Mouse (Mus musculus): ENCODE measurements around the gene Itgb6. TPM values are rescaled to one million over a fixed set of nuclear protein-coding genes. Genes with fewer than 3 reads are reported as not detected.

Itgb6 gene
- polyA plus RNA-seq, 1 experiment from 2014 or later: not detected

DNA sequence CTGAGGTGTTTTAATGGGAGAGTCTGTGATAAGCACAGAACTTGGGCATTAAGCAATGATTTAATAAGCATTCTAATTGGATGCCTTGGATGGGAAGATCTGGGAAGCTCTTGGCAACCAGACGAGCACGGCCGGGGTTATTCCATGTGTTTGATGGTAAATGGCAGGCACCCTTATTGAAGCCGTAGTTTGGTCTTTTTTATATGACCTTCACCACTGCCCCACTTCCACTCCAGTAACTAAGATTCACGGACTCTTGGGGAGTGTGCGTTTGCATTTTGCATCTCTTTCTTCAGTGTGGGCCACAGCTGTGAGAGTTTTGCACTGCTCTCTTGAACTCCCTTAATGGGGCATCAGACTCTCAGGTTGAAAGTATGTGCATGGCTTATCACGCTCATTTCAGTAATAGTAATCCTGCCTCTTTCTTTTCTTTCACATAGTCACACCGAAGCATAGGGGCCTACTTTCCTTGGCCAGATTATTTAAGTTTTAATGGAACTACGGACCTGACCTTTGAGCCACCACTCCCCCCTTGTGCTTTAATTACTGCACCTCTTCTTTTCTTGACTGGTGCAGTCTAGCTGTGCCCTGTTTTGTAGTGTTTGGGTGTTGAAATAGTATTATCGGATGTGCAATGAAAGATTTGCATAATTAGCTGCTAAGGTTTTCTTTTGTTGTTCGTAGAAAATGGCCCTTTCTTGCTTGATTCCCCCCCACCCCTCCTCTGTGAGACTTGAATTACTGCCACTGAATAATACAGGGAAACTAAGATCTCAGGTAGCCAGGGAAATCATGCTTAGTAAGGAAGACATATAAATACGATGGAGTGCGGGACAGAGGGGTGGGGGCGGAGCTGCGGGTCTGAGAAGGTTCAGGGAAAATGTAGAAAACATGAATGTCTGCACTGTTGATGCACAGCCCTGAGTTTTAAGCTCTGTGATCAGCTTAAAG is 109.3 kb downstream of the Itgb6 start:
- ATAC-seq (ENCODE audit: low FRiP score, low TSS enrichment): no peak; the same call in 1 of the 2 replicates
- Histone ChIP-seq H3K4me1 (ENCODE audit: control insufficient read depth, insufficient read depth, low read length) (0 out of 2 replicates have a peak, but pooled peaks cover 6% of the 10 kb centered on the region), H3K27me3 (ENCODE audit: control insufficient read depth, insufficient read depth, low read length) (no peaks in the 10 kb centered on the region), H3K36me3 (ENCODE audit: control insufficient read depth, insufficient read depth, low read length) (no peaks in the 10 kb centered on the region), H3K27ac (replicated peaks; ENCODE audit: low read depth, low read length) (no peak overlapping the region), H3K4me3 (replicated peaks; ENCODE audit: low read depth, low read length) (no peak overlapping the region), H3K9ac (replicated peaks; ENCODE audit: low read length) (no peak overlapping the region), H3K4me2 (ENCODE audit: low read length) (no peak overlapping the region), H3K9me3 (ENCODE audit: control insufficient read depth, low read length) (no peaks in the 10 kb centered on the region)
- no peak for DNase-seq
- WGBS: 45% methylated on average over 15 of the region's 15 CpGs

DNA sequence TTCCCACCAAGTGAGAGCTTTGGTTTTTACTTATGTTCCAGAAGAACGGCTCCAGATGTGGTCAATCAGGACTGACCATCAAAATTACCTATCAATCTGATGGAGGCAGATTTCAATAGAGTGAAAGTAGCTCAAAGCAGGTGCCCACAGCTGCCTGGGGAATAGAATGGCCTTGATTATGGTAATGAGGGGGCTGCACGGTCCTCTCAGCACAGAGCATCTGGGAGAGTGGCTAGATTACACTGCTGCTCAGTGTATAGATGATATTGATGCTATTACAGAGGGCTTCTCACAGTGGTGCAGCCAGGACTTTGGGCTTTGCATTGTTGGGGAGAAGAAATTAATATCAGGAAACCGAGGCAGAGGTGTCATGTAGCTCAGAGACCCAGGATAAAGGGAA is 110.8 kb downstream of the Itgb6 start:
- no peak for ATAC-seq (ENCODE audit: low FRiP score, low TSS enrichment)
- 35% methylated on average over 3 of the region's 3 CpGs for WGBS

DNA sequence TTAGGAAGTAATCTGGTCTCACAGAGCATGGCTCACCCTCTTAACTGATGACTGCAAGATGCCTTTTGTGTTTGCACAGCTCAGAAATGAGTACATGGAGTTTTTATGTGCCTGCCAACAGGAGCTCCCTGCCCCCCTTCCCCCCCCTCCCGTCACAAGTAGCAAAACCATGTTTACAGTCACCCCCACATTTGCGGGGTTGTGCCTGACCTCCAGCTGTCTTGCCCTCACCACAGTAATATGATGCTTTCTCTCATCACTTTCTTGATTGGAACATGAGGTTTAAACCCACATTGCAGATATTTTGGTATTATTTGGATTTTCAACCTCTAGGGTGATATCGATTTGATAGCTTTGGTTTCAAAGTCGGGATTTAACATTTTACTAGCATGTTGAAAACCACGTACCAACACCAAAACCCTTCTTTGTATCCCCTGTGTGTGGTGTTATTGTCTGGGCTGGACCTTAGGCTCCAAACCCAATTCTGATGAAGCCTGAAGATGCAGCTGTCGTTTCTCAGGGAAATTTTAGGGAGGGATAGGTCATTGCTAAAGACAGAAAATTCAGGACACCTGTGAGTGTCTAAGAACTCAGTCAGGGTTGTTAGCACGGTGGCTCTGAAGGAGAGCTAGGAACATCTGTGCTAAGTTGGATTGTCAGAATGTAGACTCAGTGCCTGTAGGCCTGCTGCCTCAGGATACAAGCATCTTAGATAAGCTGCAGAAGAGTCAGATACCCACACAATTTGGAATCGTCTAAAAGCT is 112.8 kb downstream of the Itgb6 start:
- 87% methylated on average over 8 of the region's 8 CpGs for WGBS
- ATAC-seq (ENCODE audit: low FRiP score, low TSS enrichment): no peak
- H3K9ac ChIP-seq (replicated peaks; ENCODE audit: low read length): no peak overlapping the region

More for the DNA sequence above, 110.8 kb downstream of the Itgb6 start:
- no peaks in the 10 kb centered on the region for H3K27me3 ChIP-seq (ENCODE audit: control insufficient read depth, insufficient read depth, low read length)
- DNase-seq: no peak
- H3K4me2 ChIP-seq (ENCODE audit: low read length): no peak overlapping the region
- H3K9ac ChIP-seq (replicated peaks; ENCODE audit: low read length): no peak overlapping the region
- H3K36me3 ChIP-seq (ENCODE audit: control insufficient read depth, insufficient read depth, low read length): no peaks in the 10 kb centered on the region
- H3K4me3 ChIP-seq (replicated peaks; ENCODE audit: low read depth, low read length): no peak overlapping the region
- 0 out of 2 replicates have a peak, but pooled peaks cover 6% of the 10 kb centered on the region for H3K4me1 ChIP-seq (ENCODE audit: control insufficient read depth, insufficient read depth, low read length)
- H3K27ac ChIP-seq (replicated peaks; ENCODE audit: low read depth, low read length): no peak overlapping the region
- no peaks in the 10 kb centered on the region for H3K9me3 ChIP-seq (ENCODE audit: control insufficient read depth, low read length)

DNA sequence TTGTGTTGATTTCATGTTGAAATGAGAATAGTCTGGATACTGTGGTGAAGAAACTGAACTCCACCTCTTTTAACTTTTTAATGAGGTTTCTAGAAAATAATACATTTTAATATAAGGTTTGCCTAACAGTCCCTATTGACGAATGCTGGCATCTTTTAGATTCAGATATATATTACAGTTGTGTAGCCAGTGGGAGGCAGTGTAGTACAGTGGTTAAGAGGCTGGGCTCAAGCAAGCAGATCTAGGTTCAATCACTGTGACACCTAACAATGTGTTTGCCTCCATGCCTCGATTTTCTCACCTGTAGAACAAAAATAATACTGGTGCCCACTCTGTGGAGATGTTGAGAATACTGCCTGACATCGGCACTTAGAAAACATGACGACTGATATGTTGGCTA is 114.5 kb downstream of the Itgb6 start:
- Histone ChIP-seq H3K27me3 (ENCODE audit: control insufficient read depth, insufficient read depth, low read length) (no peaks in the 10 kb centered on the region), H3K36me3 (ENCODE audit: control insufficient read depth, insufficient read depth, low read length) (no peaks in the 10 kb centered on the region), H3K9ac (replicated peaks; ENCODE audit: low read length) (no peak overlapping the region), H3K9me3 (ENCODE audit: control insufficient read depth, low read length) (no peaks in the 10 kb centered on the region), H3K27ac (replicated peaks; ENCODE audit: low read depth, low read length) (no peak overlapping the region), H3K4me2 (ENCODE audit: low read length) (no peak overlapping the region), H3K4me3 (replicated peaks; ENCODE audit: low read depth, low read length) (no peak overlapping the region), H3K4me1 (ENCODE audit: control insufficient read depth, insufficient read depth, low read length) (0 out of 2 replicates have a peak, but pooled peaks cover 3% of the 10 kb centered on the region)
- no peak for DNase-seq
- WGBS: 84% methylated on average over 4 of the region's 4 CpGs
- no peak for ATAC-seq (ENCODE audit: low FRiP score, low TSS enrichment)

More for the DNA sequence above, 112.8 kb downstream of the Itgb6 start:
- 0 out of 2 replicates have a peak, but pooled peaks cover 6% of the 10 kb centered on the region for H3K4me1 ChIP-seq (ENCODE audit: control insufficient read depth, insufficient read depth, low read length)
- no peak overlapping the region for H3K27ac ChIP-seq (replicated peaks; ENCODE audit: low read depth, low read length)
- H3K4me3 ChIP-seq (replicated peaks; ENCODE audit: low read depth, low read length): no peak overlapping the region
- H3K4me2 ChIP-seq (ENCODE audit: low read length): no peak overlapping the region
- no peaks in the 10 kb centered on the region for H3K9me3 ChIP-seq (ENCODE audit: control insufficient read depth, low read length)
- no peak for DNase-seq
- H3K36me3 ChIP-seq (ENCODE audit: control insufficient read depth, insufficient read depth, low read length): no peaks in the 10 kb centered on the region
- H3K27me3 ChIP-seq (ENCODE audit: control insufficient read depth, insufficient read depth, low read length): no peaks in the 10 kb centered on the region

DNA sequence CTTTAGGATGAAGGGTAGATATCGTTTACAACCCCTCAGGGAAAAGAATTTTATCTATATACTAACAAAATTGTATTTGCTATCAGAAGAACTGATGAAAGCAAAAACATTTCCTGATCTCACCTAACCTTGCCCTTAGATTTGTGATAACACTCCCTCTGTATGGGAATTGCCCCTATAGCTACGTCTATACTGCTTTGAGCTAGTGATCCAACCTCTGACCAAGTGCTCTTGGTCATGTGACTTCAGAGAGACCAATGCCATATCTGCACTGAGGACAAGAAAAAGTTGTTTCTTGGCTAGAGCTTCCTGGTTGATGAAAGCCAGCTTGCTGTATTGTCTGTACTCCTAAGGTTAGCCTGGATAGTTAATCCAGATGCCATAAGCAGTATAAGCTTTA is 121.1 kb downstream of the Itgb6 start:
- Histone ChIP-seq H3K9ac (replicated peaks; ENCODE audit: low read length) (no peak overlapping the region), H3K27ac (replicated peaks; ENCODE audit: low read depth, low read length) (no peak overlapping the region), H3K27me3 (ENCODE audit: control insufficient read depth, insufficient read depth, low read length) (no peaks in the 10 kb centered on the region), H3K36me3 (ENCODE audit: control insufficient read depth, insufficient read depth, low read length) (no peaks in the 10 kb centered on the region), H3K4me3 (replicated peaks; ENCODE audit: low read depth, low read length) (no peak overlapping the region), H3K9me3 (ENCODE audit: control insufficient read depth, low read length) (no peaks in the 10 kb centered on the region), H3K4me2 (ENCODE audit: low read length) (no peak overlapping the region), H3K4me1 (ENCODE audit: control insufficient read depth, insufficient read depth, low read length) (no peaks in the 10 kb centered on the region)
- DNase-seq (no peak), ATAC-seq (ENCODE audit: low FRiP score, low TSS enrichment) (no peak)
- WGBS: 91% methylated on average over 2 of the region's 2 CpGs

DNA sequence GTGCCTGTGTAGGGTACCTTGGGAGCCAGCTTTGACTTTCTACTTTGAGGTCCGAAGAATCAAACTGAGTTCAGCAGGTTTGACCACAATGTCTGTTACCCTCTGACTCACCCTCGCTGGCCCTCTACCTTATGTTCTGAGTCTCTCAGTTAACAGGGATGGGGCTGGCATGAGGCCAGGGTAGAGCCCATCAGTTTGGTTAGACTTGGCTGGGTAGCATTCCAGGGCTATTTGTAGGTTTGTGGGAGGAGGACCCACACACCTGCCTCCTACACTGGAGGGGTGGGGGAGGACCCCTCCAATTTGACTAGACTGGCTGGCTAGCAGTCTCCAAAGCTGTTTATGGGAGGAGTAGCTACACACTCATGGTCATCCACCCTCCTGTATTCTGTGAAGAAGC is 121.6 kb downstream of the Itgb6 start:
- no peak overlapping the region for H3K27ac ChIP-seq (replicated peaks; ENCODE audit: low read depth, low read length)
- H3K9ac ChIP-seq (replicated peaks; ENCODE audit: low read length): no peak overlapping the region
- H3K9me3 ChIP-seq (ENCODE audit: control insufficient read depth, low read length): no peaks in the 10 kb centered on the region
- no peaks in the 10 kb centered on the region for H3K27me3 ChIP-seq (ENCODE audit: control insufficient read depth, insufficient read depth, low read length)
- ATAC-seq (ENCODE audit: low FRiP score, low TSS enrichment) (no peak), DNase-seq (no peak)
- no peaks in the 10 kb centered on the region for H3K36me3 ChIP-seq (ENCODE audit: control insufficient read depth, insufficient read depth, low read length)
- WGBS: 93% methylated on average over 2 of the region's 2 CpGs
- no peaks in the 10 kb centered on the region for H3K4me1 ChIP-seq (ENCODE audit: control insufficient read depth, insufficient read depth, low read length)
- no peak overlapping the region for H3K4me3 ChIP-seq (replicated peaks; ENCODE audit: low read depth, low read length)
- no peak overlapping the region for H3K4me2 ChIP-seq (ENCODE audit: low read length)

DNA sequence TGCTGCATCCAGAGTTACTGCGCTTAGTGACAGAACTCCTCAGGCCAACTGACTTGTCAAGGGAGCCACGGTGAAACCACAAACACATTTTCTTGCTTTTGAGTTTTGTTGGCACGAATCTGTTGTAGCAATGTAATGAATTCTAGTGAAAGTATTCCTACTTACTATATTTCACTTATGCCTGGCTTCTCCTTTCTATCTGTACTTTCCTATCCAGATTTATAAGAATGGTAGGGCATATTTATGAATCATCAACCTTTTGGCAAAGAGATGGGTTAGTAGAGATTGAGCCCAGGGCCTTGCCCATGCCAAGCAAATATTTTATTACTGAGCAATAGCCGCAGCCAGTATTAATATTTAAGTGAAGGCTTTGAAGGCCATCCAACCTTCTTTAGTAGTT is 139.0 kb downstream of the Itgb6 start:
- no peaks in the 10 kb centered on the region for H3K9me3 ChIP-seq (ENCODE audit: control insufficient read depth, low read length)
- no peak overlapping the region for H3K4me2 ChIP-seq (ENCODE audit: low read length)
- WGBS: 93% methylated on average over 4 of the region's 4 CpGs
- no peak overlapping the region for H3K9ac ChIP-seq (replicated peaks; ENCODE audit: low read length)
- H3K4me1 ChIP-seq (ENCODE audit: control insufficient read depth, insufficient read depth, low read length): no peaks in the 10 kb centered on the region
- ATAC-seq (ENCODE audit: low FRiP score, low TSS enrichment) (no peak), DNase-seq (no peak)
- H3K27me3 ChIP-seq (ENCODE audit: control insufficient read depth, insufficient read depth, low read length): no peaks in the 10 kb centered on the region
- H3K36me3 ChIP-seq (ENCODE audit: control insufficient read depth, insufficient read depth, low read length): no peaks in the 10 kb centered on the region
- no peak overlapping the region for H3K4me3 ChIP-seq (replicated peaks; ENCODE audit: low read depth, low read length)
- no peak overlapping the region for H3K27ac ChIP-seq (replicated peaks; ENCODE audit: low read depth, low read length)

DNA sequence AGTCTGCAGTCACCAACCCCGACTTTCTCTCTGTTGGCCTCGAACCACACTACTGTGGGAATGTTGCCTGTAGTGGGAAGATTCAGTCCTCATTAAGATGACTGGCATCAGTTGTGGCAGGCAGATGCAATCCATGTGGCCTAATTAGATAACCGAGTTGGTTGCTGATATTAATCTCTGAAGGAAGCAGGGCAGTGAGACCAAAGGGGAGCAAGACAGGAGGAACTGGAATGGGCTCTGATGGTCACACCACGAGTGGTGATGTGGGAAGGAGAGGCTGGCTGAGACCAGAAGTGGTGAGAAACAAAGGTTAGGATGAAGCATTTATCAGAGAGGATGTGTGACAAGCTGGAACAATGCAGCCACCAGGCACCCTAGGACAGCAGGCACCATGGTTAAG is 167.9 kb downstream of the Itgb6 start:
- no peak for ATAC-seq (ENCODE audit: low FRiP score, low TSS enrichment)
- H3K27ac ChIP-seq (replicated peaks; ENCODE audit: low read depth, low read length): no peak overlapping the region
- peaks cover 9% of the 10 kb centered on the region for H3K4me1 ChIP-seq (ENCODE audit: control insufficient read depth, insufficient read depth, low read length)
- 70% methylated on average over 4 of the region's 4 CpGs for WGBS
- no peaks in the 10 kb centered on the region for H3K27me3 ChIP-seq (ENCODE audit: control insufficient read depth, insufficient read depth, low read length)
- no peak overlapping the region for H3K9ac ChIP-seq (replicated peaks; ENCODE audit: low read length)
- H3K9me3 ChIP-seq (ENCODE audit: control insufficient read depth, low read length): no peaks in the 10 kb centered on the region
- no peak overlapping the region for H3K4me2 ChIP-seq (ENCODE audit: low read length)
- H3K4me3 ChIP-seq (replicated peaks; ENCODE audit: low read depth, low read length): no peak overlapping the region
- H3K36me3 ChIP-seq (ENCODE audit: control insufficient read depth, insufficient read depth, low read length): no peaks in the 10 kb centered on the region
- DNase-seq: no peak
